Mouse (Mus musculus): Measurements from ENCODE around the gene Dynll2. TPM values are rescaled to one million over a fixed set of nuclear protein-coding genes. Genes with fewer than 3 reads are reported as not detected.

Dynll2 gene
- polyA plus RNA-seq (2012; rRNA removed) = 453 and 497 TPM in 2 replicates

DNA sequence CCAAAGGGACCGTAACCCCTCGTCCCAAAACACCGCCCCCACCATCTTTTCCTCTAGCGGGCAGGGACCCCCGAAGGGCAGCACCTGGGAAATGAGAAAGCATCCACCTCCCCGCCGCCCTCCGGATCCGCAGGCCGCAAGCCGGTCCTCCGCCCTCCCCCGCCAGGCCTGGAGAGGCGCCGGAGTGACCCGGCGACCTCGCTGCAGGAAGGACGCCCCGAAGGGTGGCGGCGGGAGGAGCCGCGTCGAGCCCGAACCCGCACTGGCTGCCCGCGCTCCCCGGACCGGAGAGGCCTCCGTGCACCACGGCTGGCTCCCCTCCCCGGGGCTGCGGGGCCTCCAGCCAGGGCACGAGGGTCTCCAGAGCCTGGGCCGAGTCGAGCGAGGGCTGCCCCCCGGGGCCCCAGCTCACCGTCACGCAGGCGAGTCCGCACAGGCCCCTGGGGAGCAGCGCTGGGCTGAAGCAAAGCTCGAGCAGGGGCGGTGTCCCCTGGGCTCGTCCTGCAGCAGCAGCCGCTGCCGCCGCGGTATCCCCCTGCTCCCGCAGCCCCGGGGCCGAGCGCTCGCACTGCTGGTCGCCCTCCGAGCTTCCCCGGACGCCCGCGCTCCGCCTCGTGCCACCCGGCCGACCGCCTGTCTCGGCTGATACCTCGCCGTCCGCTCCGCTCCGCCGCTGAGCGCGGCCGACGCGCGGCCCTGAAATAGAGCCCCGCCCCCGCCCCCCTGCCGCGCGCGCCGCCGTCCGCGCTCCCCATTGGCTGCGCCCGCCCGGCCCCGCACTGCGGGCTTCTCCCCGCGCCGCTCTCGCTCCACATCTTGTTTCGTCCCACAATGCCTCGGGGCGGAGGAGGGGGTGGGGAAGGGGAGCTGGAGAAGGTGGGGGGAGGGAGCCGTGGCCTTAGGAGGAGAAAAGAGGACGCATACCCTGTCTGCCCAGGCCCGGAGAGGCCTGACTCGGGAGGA is at the start of gene Dynll2:
Gene Dynll2 (minus strand): TSS at position 703 of the 963 bp plus-strand sequence.
- under 1% methylated on average over 106 of the region's 107 CpGs for WGBS
- Histone ChIP-seq H3K27me3 (ENCODE audit: control insufficient read depth, insufficient read depth, low read length) (no peaks in the 10 kb centered on the region), H3K27ac (ENCODE audit: insufficient read depth, low read length) (peak within 1 kb of the TSS; percentile 99), H3K4me3 (replicated peaks; ENCODE audit: insufficient read depth, low read depth, low read length) (peak within 1 kb of the TSS; percentile 77), H3K4me1 (ENCODE audit: control insufficient read depth, insufficient read depth, low read length) (peaks cover 9% of the 10 kb centered on the region)
- TF ChIP-seq POLR2A (IDR thresholded peaks at IDR 0.05; ENCODE audit: borderline replicate concordance, insufficient read depth, low read length) (peak; percentile 78), CTCF (IDR thresholded peaks at IDR 0.05; ENCODE audit: borderline replicate concordance, insufficient read depth, low read depth, low read length) (no peak)
- peak; percentile 91 to 93 for DNase-seq

DNA sequence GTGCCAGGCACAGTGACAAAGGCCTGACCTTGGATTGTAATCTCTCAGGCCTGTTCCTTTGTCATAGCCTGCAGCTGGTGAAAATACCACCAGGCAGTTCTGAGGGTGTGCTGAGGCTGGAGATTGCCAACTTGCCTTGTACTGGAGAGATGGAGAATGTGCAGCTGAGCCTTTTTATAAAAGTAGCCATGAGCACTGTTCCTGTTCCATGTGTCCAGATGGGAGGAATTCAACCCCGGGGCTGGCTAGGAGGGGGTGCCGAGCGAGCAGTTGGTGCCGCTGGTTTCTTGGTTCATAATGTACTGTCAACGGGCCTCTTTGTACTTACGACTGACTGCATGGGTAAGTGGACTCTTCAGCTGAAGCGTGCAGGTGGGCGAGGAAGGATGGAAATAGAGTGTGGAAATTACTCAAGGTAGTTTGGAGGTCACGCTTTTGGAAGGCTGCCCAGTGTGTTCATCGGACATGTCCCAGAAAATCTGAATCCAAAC is 49.5 kb upstream of the Dynll2 start:
- Histone ChIP-seq H3K4me3 (replicated peaks; ENCODE audit: insufficient read depth, low read depth, low read length) (no peak overlapping the region), H3K4me1 (ENCODE audit: control insufficient read depth, insufficient read depth, low read length) (no peaks in the 10 kb centered on the region), H3K27ac (ENCODE audit: insufficient read depth, low read length) (no peak overlapping the region), H3K27me3 (ENCODE audit: control insufficient read depth, insufficient read depth, low read length) (no peaks in the 10 kb centered on the region)
- TF ChIP-seq CTCF (IDR thresholded peaks at IDR 0.05; ENCODE audit: borderline replicate concordance, insufficient read depth, low read depth, low read length) (no peak), POLR2A (IDR thresholded peaks at IDR 0.05; ENCODE audit: borderline replicate concordance, insufficient read depth, low read length) (no peak)
- no peak for DNase-seq
- WGBS = 35% methylated on average over 10 of the region's 10 CpGs

DNA sequence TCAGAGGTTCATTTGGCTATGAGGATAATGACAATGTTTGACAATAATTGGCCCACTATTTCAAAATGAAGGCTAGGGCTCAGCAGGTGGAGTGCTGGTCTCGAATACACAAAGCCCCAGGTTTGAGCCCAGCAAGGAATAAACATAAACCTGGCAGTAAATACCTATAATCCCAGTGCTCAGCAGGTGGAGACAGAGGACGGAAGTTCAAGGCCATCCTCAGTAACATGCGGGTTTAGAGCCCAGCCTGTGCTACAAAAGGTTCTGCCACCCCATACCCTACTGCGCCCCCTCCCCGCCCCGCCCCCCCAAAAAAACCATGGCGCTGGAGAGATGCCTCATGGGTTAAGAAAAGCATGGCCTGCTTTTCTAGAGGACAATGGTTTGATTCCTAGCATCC is 48.6 kb upstream of the Dynll2 start:
- H3K4me3 ChIP-seq (replicated peaks; ENCODE audit: insufficient read depth, low read depth, low read length) = no peak overlapping the region
- 71% methylated on average over 7 of the region's 7 CpGs for WGBS

DNA sequence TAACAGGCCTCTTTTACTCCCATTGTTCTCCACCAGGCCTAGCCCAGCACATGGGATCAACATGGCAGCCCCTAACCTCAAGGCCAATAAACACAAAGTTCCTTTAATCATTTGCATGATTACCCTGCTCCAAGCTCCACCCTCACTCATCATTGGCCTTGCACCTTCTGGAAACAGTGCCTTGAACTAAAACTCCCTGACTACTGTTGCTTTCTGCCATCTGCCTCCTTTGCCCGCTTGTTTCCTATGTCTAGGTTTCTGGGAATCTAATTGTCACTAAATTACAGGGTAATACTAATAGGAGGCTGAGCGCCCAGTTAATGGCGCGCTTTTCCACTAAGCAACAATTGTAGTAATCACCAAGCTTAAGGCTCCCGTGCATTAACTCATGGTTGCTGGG is 44.4 kb upstream of the Dynll2 start:
- Histone ChIP-seq H3K27me3 (ENCODE audit: control insufficient read depth, insufficient read depth, low read length) (no peaks in the 10 kb centered on the region), H3K27ac (ENCODE audit: insufficient read depth, low read length) (no peak overlapping the region), H3K4me1 (ENCODE audit: control insufficient read depth, insufficient read depth, low read length) (no peaks in the 10 kb centered on the region), H3K4me3 (replicated peaks; ENCODE audit: insufficient read depth, low read depth, low read length) (no peak overlapping the region)
- WGBS = 90% methylated on average over 5 of the region's 5 CpGs
- no peak for DNase-seq
- no peak for TF ChIP-seq POLR2A (IDR thresholded peaks at IDR 0.05; ENCODE audit: borderline replicate concordance, insufficient read depth, low read length)
- TF ChIP-seq CTCF (IDR thresholded peaks at IDR 0.05; ENCODE audit: borderline replicate concordance, insufficient read depth, low read depth, low read length) = no peak

More for the DNA sequence above, 48.6 kb upstream of the Dynll2 start:
- Histone ChIP-seq H3K27ac (ENCODE audit: insufficient read depth, low read length) (no peak overlapping the region), H3K4me1 (ENCODE audit: control insufficient read depth, insufficient read depth, low read length) (no peaks in the 10 kb centered on the region), H3K27me3 (ENCODE audit: control insufficient read depth, insufficient read depth, low read length) (no peaks in the 10 kb centered on the region)
- TF ChIP-seq CTCF (IDR thresholded peaks at IDR 0.05; ENCODE audit: borderline replicate concordance, insufficient read depth, low read depth, low read length) = no peak
- TF ChIP-seq POLR2A (IDR thresholded peaks at IDR 0.05; ENCODE audit: borderline replicate concordance, insufficient read depth, low read length) = no peak
- DNase-seq = no peak

DNA sequence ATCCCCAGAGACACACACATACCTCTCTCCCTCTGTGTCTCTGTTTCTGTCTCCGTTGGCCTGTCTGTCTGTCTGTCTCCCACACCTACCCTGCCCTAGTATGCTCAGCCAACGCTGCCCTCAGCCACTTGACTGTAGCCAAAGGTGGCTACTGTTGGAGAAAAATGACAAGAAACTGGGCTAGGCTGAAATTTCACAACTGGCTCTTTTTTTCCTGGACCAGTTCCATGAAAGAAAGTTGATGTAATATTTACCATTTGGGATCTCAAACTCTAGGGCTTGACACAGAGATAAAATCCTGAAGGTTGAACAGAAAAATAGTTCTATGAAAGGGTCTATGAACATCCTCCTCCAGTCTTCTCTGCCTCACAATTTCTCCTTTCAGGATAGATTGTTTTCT is 43.5 kb upstream of the Dynll2 start:
- Histone ChIP-seq H3K27ac (ENCODE audit: insufficient read depth, low read length) (no peak overlapping the region), H3K27me3 (ENCODE audit: control insufficient read depth, insufficient read depth, low read length) (no peaks in the 10 kb centered on the region), H3K4me1 (ENCODE audit: control insufficient read depth, insufficient read depth, low read length) (no peaks in the 10 kb centered on the region), H3K4me3 (replicated peaks; ENCODE audit: insufficient read depth, low read depth, low read length) (no peak overlapping the region)
- no peak for TF ChIP-seq POLR2A (IDR thresholded peaks at IDR 0.05; ENCODE audit: borderline replicate concordance, insufficient read depth, low read length)
- no peak for TF ChIP-seq CTCF (IDR thresholded peaks at IDR 0.05; ENCODE audit: borderline replicate concordance, insufficient read depth, low read depth, low read length)
- DNase-seq = no peak
- 78% methylated on average over 2 of the region's 2 CpGs for WGBS

DNA sequence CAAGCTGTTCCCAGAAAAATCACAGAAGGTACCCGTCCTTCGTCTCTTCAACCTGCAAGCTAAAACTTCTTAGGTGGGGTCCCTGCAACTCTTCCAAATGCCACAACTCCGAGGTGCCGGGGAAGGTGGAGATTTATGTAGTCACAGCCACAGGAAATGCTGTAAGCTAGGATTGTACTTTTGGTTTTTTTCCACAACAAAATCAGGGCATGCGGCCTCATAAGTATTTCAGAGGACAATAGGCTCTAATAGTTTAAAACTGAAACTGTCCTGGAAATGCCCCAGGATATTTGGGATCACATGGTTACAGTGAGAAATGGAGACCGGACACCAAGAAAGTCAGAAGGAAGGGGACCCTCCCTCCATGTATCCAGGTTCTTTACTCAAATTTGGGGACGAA is 42.9 kb upstream of the Dynll2 start:
- TF ChIP-seq CTCF (IDR thresholded peaks at IDR 0.05; ENCODE audit: borderline replicate concordance, insufficient read depth, low read depth, low read length) = no peak
- TF ChIP-seq POLR2A (IDR thresholded peaks at IDR 0.05; ENCODE audit: borderline replicate concordance, insufficient read depth, low read length) = no peak
- WGBS = 92% methylated on average over 7 of the region's 7 CpGs

DNA sequence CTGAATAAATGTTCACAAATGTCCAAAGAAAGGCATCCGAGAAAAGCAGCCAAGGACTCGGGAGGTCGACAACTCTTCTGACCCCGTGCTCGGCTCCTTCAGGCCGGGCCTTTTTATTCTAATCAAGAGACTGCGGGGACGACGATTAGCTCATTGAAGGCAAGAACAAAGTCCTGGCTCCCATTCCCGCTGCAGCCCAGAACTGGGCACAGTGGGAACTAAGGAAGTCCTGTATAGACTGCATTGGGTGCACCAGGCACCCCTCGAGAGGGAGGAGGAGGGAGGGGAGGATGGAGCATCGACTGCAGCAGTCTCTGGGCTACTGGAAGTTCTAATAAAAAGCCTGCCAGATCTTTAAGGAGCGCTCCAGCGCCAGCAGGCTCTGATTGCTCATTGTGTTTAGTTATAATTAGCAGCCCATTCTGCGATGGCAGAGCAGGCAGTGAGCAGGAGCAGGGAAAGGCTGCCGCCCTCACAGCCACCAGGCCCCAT is 40.9 kb upstream of the Dynll2 start:
- 26% methylated on average over 16 of the region's 16 CpGs for WGBS
- Histone ChIP-seq H3K27me3 (ENCODE audit: control insufficient read depth, insufficient read depth, low read length) (no peaks in the 10 kb centered on the region), H3K4me1 (ENCODE audit: control insufficient read depth, insufficient read depth, low read length) (no peaks in the 10 kb centered on the region), H3K4me3 (replicated peaks; ENCODE audit: insufficient read depth, low read depth, low read length) (no peak overlapping the region), H3K27ac (ENCODE audit: insufficient read depth, low read length) (no peak overlapping the region)
- DNase-seq = no peak
- no peak for TF ChIP-seq CTCF (IDR thresholded peaks at IDR 0.05; ENCODE audit: borderline replicate concordance, insufficient read depth, low read depth, low read length)
- no peak for TF ChIP-seq POLR2A (IDR thresholded peaks at IDR 0.05; ENCODE audit: borderline replicate concordance, insufficient read depth, low read length)

More for the DNA sequence above, 42.9 kb upstream of the Dynll2 start:
- no peak for DNase-seq
- no peaks in the 10 kb centered on the region for H3K4me1 ChIP-seq (ENCODE audit: control insufficient read depth, insufficient read depth, low read length)
- H3K27ac ChIP-seq (ENCODE audit: insufficient read depth, low read length) = no peak overlapping the region
- H3K4me3 ChIP-seq (replicated peaks; ENCODE audit: insufficient read depth, low read depth, low read length) = no peak overlapping the region
- H3K27me3 ChIP-seq (ENCODE audit: control insufficient read depth, insufficient read depth, low read length) = no peaks in the 10 kb centered on the region

Data from cerebellum, adult 2 months (tissue).